Mouse (Mus musculus): ENCODE data around the gene 5730522E02Rik. TPM values are rescaled to one million over a fixed set of nuclear protein-coding genes. Genes with fewer than 3 reads are reported as not detected.

Gene 5730522E02Rik
- total RNA-seq, 2 experiments from 2014 or later = not detected

GRCm38 (mm10) chr11:26108647-26109046 is 101.9 kb downstream of the 5730522E02Rik start:
- Histone ChIP-seq H3K27ac (no peak overlapping the region), H3K4me3 (no peak overlapping the region)
- intact Hi-C loops (cut with DNase I) = no loop called here
- no peak for TF ChIP-seq CTCF (IDR thresholded peaks at IDR 0.05)
- DNase-seq = no peak

- DNase-seq = no peak
- TF ChIP-seq CTCF (IDR thresholded peaks at IDR 0.05) = no peak
- no peak overlapping the region for H3K4me3 ChIP-seq
- no peak overlapping the region for H3K27ac ChIP-seq
- intact Hi-C loops (cut with DNase I) = no loop called here
These were observed 105.9 kb downstream of the 5730522E02Rik start for GRCm38 (mm10) chr11:26104680-26105079.

GRCm38 (mm10) chr11:26103698-26104097 is 106.9 kb downstream of the 5730522E02Rik start:
- intact Hi-C loops (cut with DNase I) = no loop called here
- no peak overlapping the region for H3K4me3 ChIP-seq
- H3K27ac ChIP-seq = no peak overlapping the region
- no peak for TF ChIP-seq CTCF (IDR thresholded peaks at IDR 0.05)
- no peak for DNase-seq

- TF ChIP-seq CTCF (IDR thresholded peaks at IDR 0.05) = no peak
- intact Hi-C loops (cut with DNase I) = no loop called here
- Histone ChIP-seq H3K27ac (no peak overlapping the region), H3K4me3 (no peak overlapping the region)
- no peak for DNase-seq
These were observed 107.7 kb downstream of the 5730522E02Rik start for GRCm38 (mm10) chr11:26102878-26103277.

- H3K27ac ChIP-seq = no peak overlapping the region
- DNase-seq = no peak
- intact Hi-C loops (cut with DNase I) = no loop called here
- H3K4me3 ChIP-seq = no peak overlapping the region
- TF ChIP-seq CTCF (IDR thresholded peaks at IDR 0.05) = no peak
These were observed 110.5 kb downstream of the 5730522E02Rik start for GRCm38 (mm10) chr11:26100077-26100476.

GRCm38 (mm10) chr11:26098933-26099332 is 111.6 kb downstream of the 5730522E02Rik start:
- no peak for DNase-seq
- Histone ChIP-seq H3K4me3 (no peak overlapping the region), H3K27ac (no peak overlapping the region)
- intact Hi-C loops (cut with DNase I) = no loop called here
- no peak for TF ChIP-seq CTCF (IDR thresholded peaks at IDR 0.05)

- TF ChIP-seq CTCF (IDR thresholded peaks at IDR 0.05) = no peak
- DNase-seq = no peak
- Histone ChIP-seq H3K4me3 (no peak overlapping the region), H3K27ac (no peak overlapping the region)
- intact Hi-C loops (cut with DNase I) = no loop called here
These were observed 114.5 kb downstream of the 5730522E02Rik start for GRCm38 (mm10) chr11:26096095-26096494.

GRCm38 (mm10) chr11:26088993-26089392 is 121.6 kb downstream of the 5730522E02Rik start:
- DNase-seq = no peak
- intact Hi-C loops (cut with DNase I) = no loop called here

GRCm38 (mm10) chr11:26086679-26087078 is 123.9 kb downstream of the 5730522E02Rik start:
- DNase-seq = no peak
- no peak for TF ChIP-seq CTCF (IDR thresholded peaks at IDR 0.05)
- Histone ChIP-seq H3K4me3 (no peak overlapping the region), H3K27ac (no peak overlapping the region)
- intact Hi-C loops (cut with DNase I) = no loop called here

More at GRCm38 (mm10) chr11:26088993-26089392, 121.6 kb downstream of the 5730522E02Rik start:
- Histone ChIP-seq H3K27ac (no peak overlapping the region), H3K4me3 (no peak overlapping the region)
- TF ChIP-seq CTCF (IDR thresholded peaks at IDR 0.05) = no peak

GRCm38 (mm10) chr11:26085380-26086035 is 125.1 kb downstream of the 5730522E02Rik start:
- Histone ChIP-seq H3K27ac (no peak overlapping the region), H3K4me3 (no peak overlapping the region)
- DNase-seq = no peak
- intact Hi-C loops (cut with DNase I) = no loop called here
- no peak for TF ChIP-seq CTCF (IDR thresholded peaks at IDR 0.05)

- intact Hi-C loops (cut with DNase I) = no loop called here
- no peak for DNase-seq
- Histone ChIP-seq H3K27ac (no peak overlapping the region), H3K4me3 (no peak overlapping the region)
- no peak for TF ChIP-seq CTCF (IDR thresholded peaks at IDR 0.05)
These were observed 134.2 kb downstream of the 5730522E02Rik start for GRCm38 (mm10) chr11:26076335-26076734.

- H3K27ac ChIP-seq = no peak overlapping the region
- no peak for DNase-seq
- intact Hi-C loops (cut with DNase I) = no loop called here
- no peak for TF ChIP-seq CTCF (IDR thresholded peaks at IDR 0.05)
- H3K4me3 ChIP-seq = no peak overlapping the region
These were observed 135.0 kb downstream of the 5730522E02Rik start for GRCm38 (mm10) chr11:26075536-26075935.

GRCm38 (mm10) chr11:26073638-26074294 is 136.8 kb downstream of the 5730522E02Rik start:
- no peak for DNase-seq
- intact Hi-C loops (cut with DNase I) = no loop called here
- TF ChIP-seq CTCF (IDR thresholded peaks at IDR 0.05) = peak; percentile 34
- H3K27ac ChIP-seq = no peak overlapping the region
- no peak overlapping the region for H3K4me3 ChIP-seq

- DNase-seq = no peak
- Histone ChIP-seq H3K27ac (no peak overlapping the region), H3K4me3 (no peak overlapping the region)
- intact Hi-C loops (cut with DNase I) = no loop called here
- TF ChIP-seq CTCF (IDR thresholded peaks at IDR 0.05) = no peak
These were observed 138.5 kb downstream of the 5730522E02Rik start for GRCm38 (mm10) chr11:26072101-26072500.

Data from gastrocnemius, adult 2 months (tissue).